Mouse (Mus musculus) layer of hippocampus, adult 9-10 months (tissue): ENCODE measurements around the gene Ube2n.

Experiments used
- DNase-seq: peaks from one replicate; pipeline ENCODE4 v3.0.0; 2022; ENCODE audit warnings: low spot score

Ube2n gene

GRCm38 (mm10) chr10:95560394-95560983 lies 45.5 kb downstream of the Ube2n start:
- no peak for DNase-seq

- no peak for DNase-seq
These were observed 46.7 kb downstream of the Ube2n start for GRCm38 (mm10) chr10:95561616-95562015.

GRCm38 (mm10) chr10:95562395-95562794 lies 47.5 kb downstream of the Ube2n start:
- no peak for DNase-seq

- no peak for DNase-seq
These were observed 48.2 kb downstream of the Ube2n start for GRCm38 (mm10) chr10:95562859-95563841.

GRCm38 (mm10) chr10:95563851-95564845 lies 49.2 kb downstream of the Ube2n start, which contains the start of gene Nudt4:
Nudt4 (minus strand) TSS chr10:95564146.
- DNase-seq, result no peak

- no peak for DNase-seq
These were observed 50.4 kb downstream of the Ube2n start for GRCm38 (mm10) chr10:95565156-95565854.

- no peak for DNase-seq
These were observed 51.8 kb downstream of the Ube2n start for GRCm38 (mm10) chr10:95566786-95567185.

GRCm38 (mm10) chr10:95567550-95567949 lies 52.6 kb downstream of the Ube2n start:
- DNase-seq, result no peak

- no peak for DNase-seq
These were observed 53.1 kb downstream of the Ube2n start for GRCm38 (mm10) chr10:95568016-95568415.

GRCm38 (mm10) chr10:95569441-95569840 lies 54.5 kb downstream of the Ube2n start:
- DNase-seq, result no peak

- no peak for DNase-seq
These were observed 60.0 kb downstream of the Ube2n start for GRCm38 (mm10) chr10:95574994-95575393.

- no peak for DNase-seq
These were observed 61.0 kb downstream of the Ube2n start for GRCm38 (mm10) chr10:95575839-95576380.

GRCm38 (mm10) chr10:95576876-95577566 lies 62.1 kb downstream of the Ube2n start:
- DNase-seq, result no peak

GRCm38 (mm10) chr10:95577567-95577950 lies 62.6 kb downstream of the Ube2n start:
- DNase-seq, result no peak

- DNase-seq, result no peak
These were observed 70.6 kb downstream of the Ube2n start for GRCm38 (mm10) chr10:95585554-95585953.

GRCm38 (mm10) chr10:95587509-95588220 lies 72.7 kb downstream of the Ube2n start:
- no peak for DNase-seq

GRCm38 (mm10) chr10:95589196-95589595 lies 74.3 kb downstream of the Ube2n start:
- DNase-seq, result no peak

GRCm38 (mm10) chr10:95590196-95590595 lies 75.3 kb downstream of the Ube2n start:
- DNase-seq, result no peak

GRCm38 (mm10) chr10:95591257-95591656 lies 76.3 kb downstream of the Ube2n start:
- DNase-seq, result no peak

- DNase-seq, result no peak
These were observed 79.5 kb downstream of the Ube2n start for GRCm38 (mm10) chr10:95594414-95594813.
